Mouse (Mus musculus): Measurements from ENCODE around the gene Crtc1.

DNA sequence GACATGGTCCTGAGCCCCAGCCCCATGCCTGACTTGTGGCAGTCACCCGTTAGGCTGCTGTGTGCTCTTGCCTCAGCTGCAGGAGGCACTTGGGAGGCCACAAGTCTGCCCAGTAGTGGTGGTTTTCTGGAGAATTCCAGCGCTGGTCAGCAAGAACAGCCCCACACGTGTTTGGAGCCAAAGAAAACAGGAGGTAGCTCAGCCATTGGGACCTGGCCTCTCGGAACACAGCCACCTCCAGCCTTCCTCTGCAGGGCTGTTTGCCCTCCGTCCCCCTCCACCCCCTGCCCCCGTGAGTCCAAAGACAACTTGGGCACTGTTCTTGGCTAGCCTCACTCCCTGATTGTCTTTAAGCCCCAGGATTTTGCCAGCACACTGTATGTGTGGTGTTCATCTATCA, 67.4 kb downstream of the Crtc1 start:
- TF ChIP-seq CTCF (IDR thresholded peaks at IDR 0.05) (no peak), EP300 (IDR thresholded peaks at IDR 0.05) (no peak)

All from lung, postnatal 0 days (tissue).